Mouse (Mus musculus): ENCODE data around the gene Myo10. TPM values are rescaled to one million over a fixed set of nuclear protein-coding genes. Genes with fewer than 3 reads are reported as not detected.

Myo10 gene
- polyA plus RNA-seq, 1 experiment from 2014 or later, result 40.5 TPM

- peaks cover 43% of the 10 kb centered on the region for H3K4me1 ChIP-seq
- H3K4me3 ChIP-seq (replicated peaks), result no peak overlapping the region
- H3K27me3 ChIP-seq, result no peaks in the 10 kb centered on the region
- H3K9me3 ChIP-seq (replicated peaks), result no peaks in the 10 kb centered on the region
- no peak for ATAC-seq (replicated peaks; ENCODE audit: low FRiP score)
- no peak overlapping the region for H3K9ac ChIP-seq
- no peaks in the 10 kb centered on the region for H3K36me3 ChIP-seq
- no peak overlapping the region; the same call in 1 of the 2 replicates for H3K27ac ChIP-seq
- no peak overlapping the region for H3K4me2 ChIP-seq
- WGBS, result 39% methylated on average over 13 of the region's 13 CpGs
These were observed 60.7 kb downstream of the Myo10 start for GRCm38 (mm10) chr15:25682953-25683507.

- ATAC-seq (replicated peaks; ENCODE audit: low FRiP score), result no peak
- Histone ChIP-seq H3K4me3 (replicated peaks) (no peak overlapping the region), H3K4me1 (peaks cover 45% of the 10 kb centered on the region), H3K9ac (no peak overlapping the region), H3K9me3 (replicated peaks) (no peaks in the 10 kb centered on the region), H3K27ac (no peak overlapping the region), H3K27me3 (no peaks in the 10 kb centered on the region), H3K36me3 (no peaks in the 10 kb centered on the region), H3K4me2 (no peak overlapping the region)
- 54% methylated on average over 9 of the region's 9 CpGs for WGBS
These were observed 62.9 kb downstream of the Myo10 start for GRCm38 (mm10) chr15:25685186-25685585.

GRCm38 (mm10) chr15:25688424-25689283, 66.3 kb downstream of the Myo10 start:
- Histone ChIP-seq H3K9ac (no peak overlapping the region), H3K27me3 (no peaks in the 10 kb centered on the region), H3K9me3 (replicated peaks) (no peaks in the 10 kb centered on the region), H3K36me3 (no peaks in the 10 kb centered on the region), H3K4me2 (no peak overlapping the region), H3K4me1 (peaks cover 54% of the 10 kb centered on the region), H3K4me3 (replicated peaks) (no peak overlapping the region), H3K27ac (peak overlapping the region; percentile 80)
- ATAC-seq (replicated peaks; ENCODE audit: low FRiP score), result peak; percentile 92
- 29% methylated on average over 9 of the region's 9 CpGs for WGBS

GRCm38 (mm10) chr15:25689477-25689876, 67.2 kb downstream of the Myo10 start:
- H3K4me3 ChIP-seq (replicated peaks), result no peak overlapping the region
- H3K9ac ChIP-seq, result no peak overlapping the region
- no peaks in the 10 kb centered on the region for H3K9me3 ChIP-seq (replicated peaks)
- ATAC-seq (replicated peaks; ENCODE audit: low FRiP score), result peak; percentile 23; the same call in 1 of the 2 replicates
- 62% methylated on average over 8 of the region's 8 CpGs for WGBS
- 0 out of 2 replicates have a peak, but pooled peaks cover 4% of the 10 kb centered on the region for H3K36me3 ChIP-seq
- no peaks in the 10 kb centered on the region for H3K27me3 ChIP-seq
- no peak overlapping the region for H3K4me2 ChIP-seq
- peaks cover 54% of the 10 kb centered on the region for H3K4me1 ChIP-seq
- H3K27ac ChIP-seq, result peak overlapping the region; percentile 80; the same call in 1 of the 2 replicates

- peaks cover 48% of the 10 kb centered on the region for H3K4me1 ChIP-seq
- H3K36me3 ChIP-seq, result 0 out of 2 replicates have a peak, but pooled peaks cover 4% of the 10 kb centered on the region
- H3K4me3 ChIP-seq (replicated peaks), result no peak overlapping the region
- no peak for ATAC-seq (replicated peaks; ENCODE audit: low FRiP score)
- no peak overlapping the region for H3K4me2 ChIP-seq
- H3K27ac ChIP-seq, result peak overlapping the region; percentile 80; the same call in 1 of the 2 replicates
- H3K27me3 ChIP-seq, result no peaks in the 10 kb centered on the region
- H3K9me3 ChIP-seq (replicated peaks), result no peaks in the 10 kb centered on the region
- H3K9ac ChIP-seq, result no peak overlapping the region
- 60% methylated on average over 15 of the region's 15 CpGs for whole genome bisulfite sequencing
These were observed 67.9 kb downstream of the Myo10 start for GRCm38 (mm10) chr15:25690066-25690745.

- Histone ChIP-seq H3K4me2 (no peak overlapping the region), H3K9me3 (replicated peaks) (no peaks in the 10 kb centered on the region), H3K27ac (no peak overlapping the region), H3K36me3 (0 out of 2 replicates have a peak, but pooled peaks cover 4% of the 10 kb centered on the region), H3K9ac (no peak overlapping the region), H3K4me3 (replicated peaks) (no peak overlapping the region), H3K4me1 (peaks cover 47% of the 10 kb centered on the region), H3K27me3 (no peaks in the 10 kb centered on the region)
- no peak for ATAC-seq (replicated peaks; ENCODE audit: low FRiP score)
- WGBS, result 76% methylated on average over 4 of the region's 4 CpGs
These were observed 68.4 kb downstream of the Myo10 start for GRCm38 (mm10) chr15:25690746-25691105.

GRCm38 (mm10) chr15:25692254-25692950, 70.1 kb downstream of the Myo10 start:
- Histone ChIP-seq H3K27me3 (no peaks in the 10 kb centered on the region), H3K9ac (no peak overlapping the region), H3K4me1 (peaks cover 47% of the 10 kb centered on the region), H3K4me2 (no peak overlapping the region), H3K4me3 (replicated peaks) (no peak overlapping the region), H3K27ac (peak overlapping the region; percentile 18; the same call in 1 of the 2 replicates), H3K36me3 (0 out of 2 replicates have a peak, but pooled peaks cover 4% of the 10 kb centered on the region), H3K9me3 (replicated peaks) (no peaks in the 10 kb centered on the region)
- WGBS, result 51% methylated on average over 21 of the region's 21 CpGs
- no peak for ATAC-seq (replicated peaks; ENCODE audit: low FRiP score)

GRCm38 (mm10) chr15:25693708-25694107, 71.4 kb downstream of the Myo10 start:
- Histone ChIP-seq H3K27me3 (no peaks in the 10 kb centered on the region), H3K9ac (no peak overlapping the region), H3K4me3 (replicated peaks) (no peak overlapping the region), H3K27ac (no peak overlapping the region), H3K4me2 (no peak overlapping the region), H3K9me3 (replicated peaks) (no peaks in the 10 kb centered on the region), H3K4me1 (peaks cover 40% of the 10 kb centered on the region), H3K36me3 (0 out of 2 replicates have a peak, but pooled peaks cover 4% of the 10 kb centered on the region)
- WGBS, result 76% methylated on average over 11 of the region's 11 CpGs
- no peak for ATAC-seq (replicated peaks; ENCODE audit: low FRiP score)

GRCm38 (mm10) chr15:25694749-25695148, 72.4 kb downstream of the Myo10 start:
- ATAC-seq (replicated peaks; ENCODE audit: low FRiP score), result no peak
- H3K27ac ChIP-seq, result no peak overlapping the region
- no peak overlapping the region for H3K4me3 ChIP-seq (replicated peaks)
- no peak overlapping the region for H3K9ac ChIP-seq
- H3K9me3 ChIP-seq (replicated peaks), result no peaks in the 10 kb centered on the region
- no peaks in the 10 kb centered on the region for H3K27me3 ChIP-seq
- H3K4me2 ChIP-seq, result no peak overlapping the region
- H3K4me1 ChIP-seq, result peaks cover 29% of the 10 kb centered on the region
- 0 out of 2 replicates have a peak, but pooled peaks cover 4% of the 10 kb centered on the region for H3K36me3 ChIP-seq
- 92% methylated on average over 4 of the region's 4 CpGs for WGBS

- Histone ChIP-seq H3K4me3 (replicated peaks) (no peak overlapping the region), H3K27me3 (no peaks in the 10 kb centered on the region), H3K9me3 (replicated peaks) (no peaks in the 10 kb centered on the region), H3K27ac (no peak overlapping the region), H3K4me2 (no peak overlapping the region), H3K4me1 (peaks cover 24% of the 10 kb centered on the region), H3K9ac (no peak overlapping the region), H3K36me3 (0 out of 2 replicates have a peak, but pooled peaks cover 4% of the 10 kb centered on the region)
- WGBS, result 95% methylated on average over 3 of the region's 3 CpGs
- no peak for ATAC-seq (replicated peaks; ENCODE audit: low FRiP score)
These were observed 72.9 kb downstream of the Myo10 start for GRCm38 (mm10) chr15:25695253-25695652.

- H3K27me3 ChIP-seq, result no peaks in the 10 kb centered on the region
- no peak overlapping the region for H3K27ac ChIP-seq
- ATAC-seq (replicated peaks; ENCODE audit: low FRiP score), result no peak
- H3K4me1 ChIP-seq, result peaks cover 18% of the 10 kb centered on the region
- H3K9ac ChIP-seq, result no peak overlapping the region
- H3K9me3 ChIP-seq (replicated peaks), result no peaks in the 10 kb centered on the region
- 0 out of 2 replicates have a peak, but pooled peaks cover 4% of the 10 kb centered on the region for H3K36me3 ChIP-seq
- no peak overlapping the region for H3K4me2 ChIP-seq
- H3K4me3 ChIP-seq (replicated peaks), result no peak overlapping the region
- 85% methylated on average over 7 of the region's 7 CpGs for WGBS
These were observed 73.6 kb downstream of the Myo10 start for GRCm38 (mm10) chr15:25695883-25696282.
